Mouse (Mus musculus): Measurements from ENCODE around the gene Mapk6. TPM values are rescaled to one million over a fixed set of nuclear protein-coding genes. Genes with fewer than 3 reads are reported as not detected.
A peak's percentile ranks its signal among the peaks of the same experiment; 100 is the strongest.

The Mapk6 gene
- polyA plus RNA-seq, 1 experiment = 19.4 TPM

DNA sequence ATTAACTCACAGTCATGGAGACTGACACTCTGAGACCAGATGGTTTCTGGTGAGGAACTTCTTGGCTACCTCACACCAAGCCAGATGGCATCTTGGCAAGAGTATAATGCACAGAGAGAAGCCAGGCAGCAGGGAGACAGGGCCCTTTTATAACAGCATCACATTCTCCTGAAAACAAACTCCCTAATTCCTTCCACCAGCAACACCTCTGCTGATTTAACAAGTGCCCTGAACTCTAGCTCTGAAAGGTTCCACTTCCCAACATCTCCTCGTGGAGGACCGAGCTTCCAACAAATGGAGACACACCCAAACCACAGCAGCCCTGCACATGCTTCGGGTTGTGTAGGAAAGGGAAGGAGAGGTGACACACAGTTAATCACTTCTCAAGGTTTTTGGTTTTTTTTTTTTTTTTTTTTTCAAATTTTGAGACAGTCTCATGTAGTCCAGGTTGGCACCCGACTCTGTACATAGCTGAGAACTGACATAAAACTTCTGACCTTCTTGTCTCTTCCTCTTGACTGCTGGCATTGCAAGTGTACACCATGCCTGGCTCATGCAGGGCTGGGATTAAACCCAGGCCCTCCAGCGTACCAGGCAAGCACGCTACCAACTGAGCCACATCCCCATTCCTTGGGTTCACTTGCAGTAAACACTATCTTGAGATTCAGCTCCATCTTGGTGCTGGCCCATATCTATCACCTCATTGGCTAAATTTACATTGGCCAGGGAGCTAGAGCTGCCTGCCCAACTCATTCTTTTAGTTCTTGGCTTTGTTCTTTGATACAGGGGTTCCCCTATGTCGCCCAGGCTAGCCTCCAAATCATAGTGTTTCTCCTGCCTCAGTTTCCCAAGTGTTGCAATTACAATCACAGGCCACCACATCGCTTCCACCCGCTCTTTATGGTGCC is 17.8 kb upstream of the Mapk6 start:
- DNase-seq (ENCODE audit: low read depth, low spot score) = no peak
- 76% methylated on average over 9 of the region's 9 CpGs for WGBS

DNA sequence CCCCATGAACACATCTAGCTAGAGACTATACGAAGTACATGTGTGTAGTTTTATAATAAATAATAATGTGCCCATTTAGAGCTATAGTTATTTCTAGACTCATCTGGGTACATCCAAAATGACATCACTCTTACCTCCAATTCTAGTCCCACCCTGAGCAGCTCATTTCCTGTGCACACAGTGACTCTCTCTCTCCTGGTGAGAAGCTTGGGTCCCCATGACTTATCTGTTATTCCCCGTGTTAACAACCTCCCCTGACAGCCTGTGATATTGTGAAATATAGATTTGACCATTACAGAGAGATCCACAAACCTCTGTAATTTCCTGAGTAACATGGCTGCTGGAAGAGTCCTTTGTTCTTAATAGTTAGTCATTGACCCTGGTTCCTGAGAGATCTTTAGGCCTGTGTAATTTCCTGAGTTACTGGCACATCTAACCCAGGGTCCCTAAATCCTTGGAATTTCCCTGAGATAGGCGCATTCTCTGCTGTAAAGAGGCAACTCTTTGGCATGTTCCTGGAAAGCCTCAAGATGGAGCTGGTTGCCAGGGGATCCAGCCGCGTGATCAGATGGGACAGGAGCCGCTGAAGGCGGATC is 16.1 kb upstream of the Mapk6 start:
- 78% methylated on average over 7 of the region's 7 CpGs for WGBS
- no peak for DNase-seq (ENCODE audit: low read depth, low spot score)

- DNase-seq (ENCODE audit: low read depth, low spot score) = no peak
- WGBS = 81% methylated on average over 6 of the region's 6 CpGs
Observed at GRCm38 (mm10) chr9:75424358-75425150, 14.7 kb upstream of the Mapk6 start.

DNA sequence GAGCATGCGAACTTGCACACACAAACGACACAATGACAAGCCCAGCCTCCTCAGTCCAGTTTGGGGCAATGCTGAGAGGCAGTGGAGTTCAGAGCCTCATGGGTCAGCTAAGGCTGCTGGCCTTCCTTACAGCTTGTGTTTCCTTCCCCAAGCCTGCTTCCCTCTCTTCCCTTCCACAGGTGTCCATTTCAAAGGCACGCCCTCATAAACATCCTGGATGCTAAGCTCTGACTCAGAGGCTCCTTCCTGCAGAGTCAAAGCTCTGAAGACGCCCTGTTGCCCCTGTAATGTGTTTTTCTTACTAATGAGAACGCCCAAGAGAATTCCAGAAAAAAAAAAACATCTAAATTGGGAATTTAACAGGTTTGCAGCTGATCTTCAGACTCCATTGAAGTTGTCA is 13.9 kb upstream of the Mapk6 start:
- 52% methylated on average over 5 of the region's 5 CpGs for WGBS
- no peak for DNase-seq (ENCODE audit: low read depth, low spot score)

- WGBS = 90% methylated on average over 3 of the region's 3 CpGs
- no peak for DNase-seq (ENCODE audit: low read depth, low spot score)
Observed at GRCm38 (mm10) chr9:75422251-75422691, 12.5 kb upstream of the Mapk6 start.

GRCm38 (mm10) chr9:75414204-75414603 is 4.4 kb upstream of the Mapk6 start:
- DNase-seq (ENCODE audit: low read depth, low spot score) = no peak
- 35% methylated on average over 5 of the region's 5 CpGs for WGBS

DNA sequence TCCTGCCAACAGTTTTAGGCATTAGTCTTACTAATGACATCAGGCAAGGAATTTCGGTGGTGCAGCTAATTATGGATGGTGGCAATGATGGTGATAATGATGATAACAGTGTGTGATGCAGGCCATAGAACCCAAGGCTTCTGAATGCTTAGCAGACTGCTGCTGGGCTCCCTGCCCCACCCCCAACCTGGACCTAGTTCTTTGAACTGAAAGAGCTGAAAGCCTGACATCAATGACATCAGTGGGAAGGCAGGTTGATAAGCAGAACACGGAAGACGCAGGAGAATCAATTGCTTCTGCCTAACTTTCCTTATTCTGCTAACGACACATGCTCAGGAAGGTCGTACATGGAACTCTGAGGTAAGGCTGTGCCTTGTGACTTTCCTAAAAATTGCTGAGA is 3.4 kb upstream of the Mapk6 start:
- 87% methylated on average over 5 of the region's 5 CpGs for WGBS
- no peak for DNase-seq (ENCODE audit: low read depth, low spot score)

- WGBS = 84% methylated on average over 9 of the region's 9 CpGs
- DNase-seq (ENCODE audit: low read depth, low spot score) = no peak
Observed at GRCm38 (mm10) chr9:75411584-75411983, 1.8 kb upstream of the Mapk6 start.

DNA sequence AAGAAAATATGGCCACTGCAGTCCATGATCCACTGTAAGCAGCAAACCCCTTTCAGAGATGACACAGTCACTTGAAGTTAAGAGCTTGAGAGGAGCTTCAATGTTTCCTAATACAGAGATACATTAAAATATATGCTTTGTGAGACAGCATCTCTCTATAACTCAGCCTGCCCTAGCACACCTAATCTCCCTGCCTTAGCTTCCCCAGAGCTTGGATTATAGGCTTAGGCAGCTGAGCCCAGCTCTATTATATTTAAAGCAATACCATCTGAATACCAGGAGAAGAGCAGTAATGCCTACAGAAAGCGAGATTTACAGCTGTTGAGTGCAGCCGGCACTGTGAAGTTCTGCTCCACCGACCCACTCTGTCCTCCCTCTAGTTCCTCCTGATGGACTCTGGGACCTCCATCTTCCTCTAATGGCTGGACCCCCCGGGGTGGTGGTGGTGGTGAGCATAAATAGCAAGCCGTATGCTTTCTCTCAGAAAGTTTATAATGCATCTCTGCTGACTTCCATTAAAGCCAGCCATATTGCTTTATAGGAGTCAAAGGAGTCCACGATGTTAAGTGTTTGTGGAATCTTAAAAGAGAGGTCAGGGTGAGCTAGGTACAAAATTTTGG is 1.2 kb upstream of the Mapk6 start:
- DNase-seq (ENCODE audit: low read depth, low spot score) = no peak
- WGBS = 77% methylated on average over 6 of the region's 6 CpGs

DNA sequence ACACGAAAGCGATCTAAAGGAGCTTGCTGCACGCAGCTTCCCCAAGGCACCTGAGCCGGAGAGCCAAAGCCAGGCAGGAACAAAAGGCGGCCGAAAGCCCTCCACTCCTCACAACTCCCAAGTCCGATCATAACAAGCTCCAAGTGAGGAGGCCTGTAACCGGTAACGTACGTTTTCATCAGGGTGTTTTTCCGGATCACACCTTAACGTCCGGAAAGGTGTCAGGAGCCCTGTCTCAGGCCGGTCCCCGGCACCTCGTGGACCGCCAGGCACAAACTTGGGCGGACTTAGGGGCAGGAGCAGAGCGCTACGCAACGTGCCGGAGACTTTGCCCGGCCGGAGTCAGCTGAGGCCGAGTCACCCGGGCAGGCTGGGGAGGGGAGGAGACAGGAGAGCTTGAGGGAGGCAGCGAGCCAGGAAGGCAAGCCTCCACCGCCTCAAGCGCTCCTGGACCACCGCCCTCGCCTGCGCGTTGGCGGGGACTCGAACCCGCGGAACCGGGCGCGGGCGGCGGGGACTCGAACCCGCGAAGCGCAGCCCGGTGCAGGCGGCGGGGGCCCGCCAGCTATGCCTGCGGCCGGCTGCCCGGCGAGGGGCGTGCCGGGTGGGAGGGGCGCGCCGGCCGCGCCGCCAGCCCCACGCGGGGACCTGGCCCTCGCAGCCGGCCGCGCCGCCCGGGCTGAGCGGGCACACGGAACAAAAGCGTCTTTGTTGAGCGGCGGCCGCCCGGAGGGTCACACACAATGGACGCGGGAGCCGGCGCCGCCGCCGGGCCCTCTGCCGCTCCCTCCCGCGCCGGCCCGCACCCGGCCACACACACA is 564 bp downstream of the Mapk6 start:
- WGBS = under 1% methylated on average over 60 of the region's 90 CpGs
- peak; percentile 55 for DNase-seq (ENCODE audit: low read depth, low spot score)

DNA sequence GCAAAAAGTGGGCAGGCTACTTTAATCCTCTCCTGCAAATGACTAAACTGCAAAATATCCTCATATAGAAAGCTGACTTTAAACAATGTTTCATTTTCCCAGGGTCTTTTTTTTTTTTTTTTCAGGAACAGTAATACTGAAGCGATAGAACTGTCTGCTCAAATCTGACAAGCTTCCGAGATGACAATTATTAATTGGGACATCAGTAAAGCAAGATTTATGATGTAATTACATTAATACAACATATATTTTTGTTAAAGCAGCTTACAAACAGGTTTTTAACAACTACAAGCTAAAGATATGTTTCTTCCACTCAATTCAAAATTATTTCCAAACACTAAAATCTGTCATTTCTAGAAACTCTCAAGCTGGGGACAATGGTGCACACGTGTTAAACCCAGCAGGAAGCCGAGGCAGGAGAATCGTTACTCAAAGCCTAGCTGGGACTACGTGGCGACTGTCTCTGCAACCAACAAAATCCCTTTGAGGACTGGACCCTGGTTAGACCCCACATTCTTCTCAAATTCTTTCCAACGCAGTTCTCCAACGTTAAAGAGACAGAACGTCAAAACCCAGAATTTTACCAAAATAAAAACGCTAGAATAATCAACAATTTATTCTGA is 1.5 kb downstream of the Mapk6 start:
- no peak for DNase-seq (ENCODE audit: low read depth, low spot score)
- 15% methylated on average over 11 of the region's 11 CpGs for WGBS

DNA sequence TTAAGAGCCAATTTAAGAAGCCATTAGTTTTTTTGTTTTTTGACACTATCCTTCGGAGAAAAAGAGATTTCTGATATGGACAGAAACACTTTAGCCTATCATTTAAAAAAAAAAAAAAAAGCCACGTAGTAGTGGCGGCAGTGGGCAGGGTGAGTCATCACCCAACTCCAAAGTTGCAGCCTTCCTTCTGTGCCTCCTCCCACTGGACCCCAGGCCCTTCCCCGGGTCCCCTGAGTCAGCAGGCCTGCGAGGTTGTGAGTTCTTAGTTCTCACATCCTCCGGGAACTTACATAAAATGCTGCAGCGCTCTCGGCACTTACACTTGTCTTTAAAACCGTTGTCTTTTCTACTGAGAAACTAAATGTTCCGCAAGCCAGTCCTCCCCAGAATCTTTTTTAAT is 2.0 kb downstream of the Mapk6 start:
- 21% methylated on average over 10 of the region's 10 CpGs for WGBS
- DNase-seq (ENCODE audit: low read depth, low spot score) = no peak

GRCm38 (mm10) chr9:75406121-75406520 is 3.7 kb downstream of the Mapk6 start:
- WGBS = 49% methylated on average over 2 of the region's 2 CpGs
- peak; percentile 66 for DNase-seq (ENCODE audit: low read depth, low spot score)

DNA sequence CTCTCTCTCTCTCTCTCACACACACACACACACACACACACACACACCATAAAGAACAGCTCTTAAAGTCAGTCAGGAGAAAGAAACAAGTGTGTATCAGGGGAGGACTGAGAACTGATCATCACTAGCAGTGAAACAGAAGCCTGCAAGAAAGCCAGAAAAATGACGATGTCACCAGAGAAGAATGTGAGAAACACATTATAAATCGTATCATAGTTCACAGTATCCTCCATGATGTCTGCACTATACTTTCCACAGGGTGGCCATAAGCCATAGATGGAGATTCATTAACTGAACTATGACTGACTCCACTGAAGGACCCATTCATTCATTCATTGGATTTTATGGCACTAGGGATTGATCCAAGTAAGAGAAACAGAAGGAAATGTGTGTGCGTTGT is 6.3 kb downstream of the Mapk6 start:
- no peak for DNase-seq (ENCODE audit: low read depth, low spot score)

DNA sequence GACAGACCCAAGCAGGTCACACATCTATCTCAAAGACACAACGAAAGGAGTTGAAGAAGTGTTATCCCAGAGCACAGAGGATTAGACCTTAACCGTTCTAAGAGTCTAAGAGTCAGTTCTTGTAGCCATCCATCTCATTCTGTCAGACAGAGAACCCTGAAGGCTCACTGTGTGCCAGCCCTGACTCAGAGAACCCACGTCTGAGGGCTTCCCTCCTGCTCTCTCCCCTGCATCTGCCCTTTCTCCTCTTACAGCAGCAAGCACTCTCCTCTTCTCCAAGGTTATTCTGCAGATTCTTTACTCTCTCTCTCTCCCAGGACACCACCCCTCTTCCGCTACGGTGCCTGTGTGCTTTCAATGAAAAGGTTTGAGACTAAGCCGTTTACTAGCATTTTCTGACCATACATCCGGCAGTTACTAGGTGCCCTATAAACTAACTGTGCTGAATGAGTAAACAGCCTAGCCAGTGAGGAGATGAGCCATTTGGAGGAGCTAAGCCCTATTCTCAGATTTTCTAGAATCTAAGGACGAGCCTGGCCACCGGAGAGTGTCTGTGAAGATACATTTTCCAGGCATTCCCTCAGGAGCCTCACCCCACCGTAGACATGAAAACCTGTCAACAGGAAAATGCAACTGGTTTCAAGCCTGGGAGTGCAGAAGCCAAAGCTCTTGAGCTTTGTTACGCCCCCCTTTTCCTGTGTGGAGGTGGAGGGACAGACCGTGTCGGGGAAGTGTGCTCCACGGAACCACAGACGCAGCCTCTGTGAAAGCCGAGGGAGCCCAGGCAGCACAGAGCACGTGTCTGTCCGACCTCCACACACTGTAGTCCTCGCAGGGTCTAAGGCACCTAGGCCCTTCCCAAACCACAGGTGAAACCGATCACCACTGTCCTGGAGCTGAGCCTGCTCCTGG is 8.0 kb downstream of the Mapk6 start:
- no peak for DNase-seq (ENCODE audit: low read depth, low spot score)

More for the DNA sequence above, 6.3 kb downstream of the Mapk6 start:
- 15% methylated on average over 3 of the region's 3 CpGs for WGBS

DNA sequence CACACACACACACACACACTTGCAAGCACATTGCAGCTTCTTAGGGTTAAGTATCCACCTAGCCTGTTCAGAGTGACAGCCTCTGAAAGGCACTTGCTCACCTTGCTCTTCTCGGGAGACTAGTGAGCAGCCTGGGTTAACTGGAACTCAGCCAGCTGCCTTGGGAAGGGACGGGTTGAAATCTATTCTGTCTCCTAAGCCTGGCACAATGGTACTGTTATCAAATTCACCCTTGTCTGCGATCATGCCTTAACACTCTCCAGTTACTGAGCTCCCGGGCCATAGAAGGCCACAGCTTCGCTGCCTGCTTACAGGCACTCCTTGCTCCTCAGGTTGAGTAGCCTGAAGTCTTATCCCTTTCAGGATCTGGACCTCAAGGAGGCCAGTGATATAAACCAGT is 9.2 kb downstream of the Mapk6 start:
- DNase-seq (ENCODE audit: low read depth, low spot score) = no peak
- WGBS = 38% methylated on average over 5 of the region's 5 CpGs

More for the DNA sequence above, 8.0 kb downstream of the Mapk6 start:
- WGBS = 47% methylated on average over 20 of the region's 20 CpGs

DNA sequence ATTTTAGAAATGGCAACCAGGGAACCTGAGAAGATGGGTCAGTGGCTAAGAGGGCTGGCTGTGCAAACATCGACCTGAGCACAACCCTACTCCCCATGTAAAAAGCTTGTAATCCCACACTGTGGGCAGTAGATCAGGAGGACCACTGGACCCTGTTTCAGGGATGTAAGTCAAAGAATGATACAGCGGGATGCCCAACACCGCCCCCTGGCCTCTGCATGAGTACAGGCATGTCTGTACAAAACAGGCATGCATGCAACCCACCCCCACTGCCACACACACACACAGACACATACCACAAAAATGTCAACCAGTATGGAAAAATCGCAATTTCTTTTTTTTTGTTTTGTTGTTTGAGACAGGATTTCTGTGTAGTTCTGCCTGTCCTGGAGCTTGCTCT is 10.7 kb downstream of the Mapk6 start:
- no peak for DNase-seq (ENCODE audit: low read depth, low spot score)
- WGBS = 92% methylated on average over 4 of the region's 4 CpGs

- DNase-seq (ENCODE audit: low read depth, low spot score) = no peak
Observed at GRCm38 (mm10) chr9:75395971-75396370, 13.8 kb downstream of the Mapk6 start.

More at GRCm38 (mm10) chr9:75395971-75396370, 13.8 kb downstream of the Mapk6 start:
- WGBS = 43% methylated on average over 6 of the region's 6 CpGs

Data from large intestine, adult 2 months (tissue).